Mouse (Mus musculus) liver, embryonic 12.5 days (tissue): Measurements from ENCODE around the gene E2f1. TPM values are rescaled to one million over a fixed set of nuclear protein-coding genes. Genes with fewer than 3 reads are reported as not detected.

Experiments
- ATAC-seq: fragments of 200-750 bp; cut with Nextera tagmentation; 2 replicates; pipeline ENCODE4 v1.8.0; 2017; ENCODE audit warnings: moderate number of reproducible peaks, mild to moderate bottlenecking, moderate library complexity
- H3K27ac ChIP-seq: fragments of 300-500 bp; sonication (generic); 2 replicates; pipeline ENCODE4 v1.5.1; 2016; ENCODE audit warnings: mild to moderate bottlenecking
- H3K27me3 ChIP-seq: fragments of 300-500 bp; sonication (generic); replicated peaks from 2 replicates; pipeline ENCODE4 v1.6.1; 2016; ENCODE audit warnings: mild to moderate bottlenecking, moderate library complexity
- H3K36me3 ChIP-seq: fragments of 300-500 bp; sonication (generic); 2 replicates; pipeline ENCODE4 v1.6.1; 2016; ENCODE audit warnings: mild to moderate bottlenecking, moderate library complexity
- H3K4me1 ChIP-seq: fragments of 300-500 bp; sonication (generic); 2 replicates; pipeline ENCODE4 v1.6.1; 2016
- H3K4me2 ChIP-seq: fragments of 300-500 bp; sonication (generic); 2 replicates; pipeline ENCODE4 v1.6.1; 2016; ENCODE audit warnings: mild to moderate bottlenecking, moderate library complexity
- H3K4me3 ChIP-seq: fragments of 300-500 bp; sonication (generic); 2 replicates; pipeline ENCODE4 v1.5.1; 2016; ENCODE audit warnings: mild to moderate bottlenecking, moderate library complexity
- H3K9ac ChIP-seq: fragments of 300-500 bp; sonication (generic); 2 replicates; pipeline ENCODE4 v1.6.1; 2016; ENCODE audit warnings: mild to moderate bottlenecking, moderate library complexity
- H3K9me3 ChIP-seq: fragments of 300-500 bp; sonication (generic); replicated peaks from 2 replicates; pipeline ENCODE4 v1.6.1; 2016; ENCODE audit warnings: mild to moderate bottlenecking, moderate library complexity
- WGBS: fragments of 180-500 bp; shearing (Covaris S2); methylation state at CpG from one replicate; pipeline ENCODE4 v1.1.7; 2016; ENCODE audit not compliant: insufficient replicate concordance; 5-methylcytosine and 5-hydroxymethylcytosine counted together
- polyA plus RNA-seq: library from polyadenylated mRNA; unstranded; fragments of >200 nt; fragmentation: Nextera tagmentation; extraction: Ambion mirVana; gene quantifications from 2 replicates; pipeline ENCODE4 v1.2.1, GENCODE M21; 2016

E2f1 gene
- polyA plus RNA-seq, 1 experiment from 2014 or later = 27.4 TPM

GRCm38 (mm10) chr2:154601324-154601723 is 31.6 kb upstream of the E2f1 start:
- Histone ChIP-seq H3K4me3 (no peak overlapping the region), H3K9ac (no peak overlapping the region), H3K9me3 (no peaks in the 10 kb centered on the region), H3K36me3 (0 out of 2 replicates have a peak, but pooled peaks cover 8% of the 10 kb centered on the region), H3K4me2 (no peak overlapping the region), H3K4me1 (peaks cover 38% of the 10 kb centered on the region), H3K27me3 (no peaks in the 10 kb centered on the region), H3K27ac (no peak overlapping the region)
- no peak for ATAC-seq
- 64% methylated on average over 3 of the region's 3 CpGs for WGBS

- WGBS = 61% methylated on average over 6 of the region's 6 CpGs
- Histone ChIP-seq H3K4me1 (peaks cover 34% of the 10 kb centered on the region), H3K9me3 (no peaks in the 10 kb centered on the region), H3K36me3 (peaks cover 15% of the 10 kb centered on the region; the same call in 1 of the 2 replicates), H3K4me2 (no peak overlapping the region), H3K27me3 (no peaks in the 10 kb centered on the region), H3K4me3 (no peak overlapping the region), H3K9ac (no peak overlapping the region), H3K27ac (no peak overlapping the region)
- no peak for ATAC-seq
Observed at GRCm38 (mm10) chr2:154600586-154600985, 30.9 kb upstream of the E2f1 start.

GRCm38 (mm10) chr2:154597399-154597798 is 27.7 kb upstream of the E2f1 start:
- no peaks in the 10 kb centered on the region for H3K27me3 ChIP-seq
- no peak for ATAC-seq
- peaks cover 47% of the 10 kb centered on the region for H3K36me3 ChIP-seq
- no peak overlapping the region for H3K4me2 ChIP-seq
- WGBS = 79% methylated on average over 3 of the region's 3 CpGs
- H3K27ac ChIP-seq = no peak overlapping the region
- 0 out of 2 replicates have a peak, but pooled peaks cover 3% of the 10 kb centered on the region for H3K9me3 ChIP-seq
- no peak overlapping the region for H3K9ac ChIP-seq
- H3K4me1 ChIP-seq = peaks cover 9% of the 10 kb centered on the region
- H3K4me3 ChIP-seq = no peak overlapping the region

- Histone ChIP-seq H3K4me2 (no peak overlapping the region), H3K4me1 (peaks cover 7% of the 10 kb centered on the region; the same call in 1 of the 2 replicates), H3K4me3 (no peak overlapping the region), H3K36me3 (peaks cover 55% of the 10 kb centered on the region), H3K9ac (no peak overlapping the region), H3K27me3 (no peaks in the 10 kb centered on the region), H3K27ac (no peak overlapping the region), H3K9me3 (0 out of 2 replicates have a peak, but pooled peaks cover 3% of the 10 kb centered on the region)
- ATAC-seq = no peak
- WGBS = 77% methylated on average over 5 of the region's 5 CpGs
Observed at GRCm38 (mm10) chr2:154595775-154596174, 26.1 kb upstream of the E2f1 start.

GRCm38 (mm10) chr2:154593025-154593424 is 23.3 kb upstream of the E2f1 start:
- Histone ChIP-seq H3K9me3 (0 out of 2 replicates have a peak, but pooled peaks cover 3% of the 10 kb centered on the region), H3K4me3 (no peak overlapping the region), H3K9ac (no peak overlapping the region), H3K4me1 (no peaks in the 10 kb centered on the region), H3K27ac (no peak overlapping the region), H3K4me2 (no peak overlapping the region), H3K36me3 (peaks cover 56% of the 10 kb centered on the region), H3K27me3 (no peaks in the 10 kb centered on the region)
- ATAC-seq = 0 out of 2 replicates have a peak, but pooled peaks have one; percentile 52
- 51% methylated on average over 3 of the region's 3 CpGs for WGBS

- Histone ChIP-seq H3K9ac (no peak overlapping the region), H3K36me3 (peaks cover 67% of the 10 kb centered on the region), H3K4me1 (no peaks in the 10 kb centered on the region), H3K27ac (no peak overlapping the region), H3K27me3 (no peaks in the 10 kb centered on the region), H3K4me3 (no peak overlapping the region), H3K4me2 (no peak overlapping the region), H3K9me3 (0 out of 2 replicates have a peak, but pooled peaks cover 3% of the 10 kb centered on the region)
- 66% methylated on average over 3 of the region's 3 CpGs for WGBS
- ATAC-seq = no peak
Observed at GRCm38 (mm10) chr2:154591239-154591638, 21.5 kb upstream of the E2f1 start.

GRCm38 (mm10) chr2:154589051-154589450 is 19.4 kb upstream of the E2f1 start:
- no peak for ATAC-seq
- H3K27ac ChIP-seq = no peak overlapping the region
- H3K9ac ChIP-seq = no peak overlapping the region
- 83% methylated on average over 4 of the region's 4 CpGs for WGBS
- peaks cover 45% of the 10 kb centered on the region for H3K36me3 ChIP-seq
- H3K27me3 ChIP-seq = 0 out of 2 replicates have a peak, but pooled peaks cover 4% of the 10 kb centered on the region
- H3K4me2 ChIP-seq = no peak overlapping the region
- H3K9me3 ChIP-seq = 0 out of 2 replicates have a peak, but pooled peaks cover 3% of the 10 kb centered on the region
- no peak overlapping the region for H3K4me3 ChIP-seq
- peaks cover 10% of the 10 kb centered on the region for H3K4me1 ChIP-seq

- 60% methylated on average over 5 of the region's 5 CpGs for WGBS
- Histone ChIP-seq H3K4me3 (no peak overlapping the region), H3K4me2 (no peak overlapping the region), H3K27ac (no peak overlapping the region), H3K36me3 (peaks cover 21% of the 10 kb centered on the region), H3K9me3 (no peaks in the 10 kb centered on the region), H3K27me3 (0 out of 2 replicates have a peak, but pooled peaks cover 4% of the 10 kb centered on the region), H3K9ac (no peak overlapping the region), H3K4me1 (peaks cover 28% of the 10 kb centered on the region)
- no peak for ATAC-seq
Observed at GRCm38 (mm10) chr2:154586405-154586804, 16.7 kb upstream of the E2f1 start.

GRCm38 (mm10) chr2:154584931-154585601 is 15.4 kb upstream of the E2f1 start:
- H3K4me3 ChIP-seq = no peak overlapping the region

GRCm38 (mm10) chr2:154583906-154584872 is 14.5 kb upstream of the E2f1 start:
- Histone ChIP-seq H3K9ac (peak overlapping the region; percentile 12; the same call in 1 of the 2 replicates), H3K4me1 (peaks cover 28% of the 10 kb centered on the region), H3K27ac (no peak overlapping the region; the same call in 1 of the 2 replicates), H3K4me2 (no peak overlapping the region), H3K9me3 (no peaks in the 10 kb centered on the region), H3K4me3 (no peak overlapping the region), H3K36me3 (peaks cover 18% of the 10 kb centered on the region), H3K27me3 (0 out of 2 replicates have a peak, but pooled peaks cover 4% of the 10 kb centered on the region)
- peak; percentile 60 for ATAC-seq
- 43% methylated on average over 15 of the region's 15 CpGs for WGBS

More at GRCm38 (mm10) chr2:154584931-154585601, 15.4 kb upstream of the E2f1 start:
- 66% methylated on average over 17 of the region's 17 CpGs for WGBS
- Histone ChIP-seq H3K4me2 (no peak overlapping the region), H3K4me1 (peaks cover 28% of the 10 kb centered on the region), H3K9me3 (no peaks in the 10 kb centered on the region), H3K36me3 (peaks cover 19% of the 10 kb centered on the region), H3K27ac (no peak overlapping the region), H3K9ac (no peak overlapping the region), H3K27me3 (0 out of 2 replicates have a peak, but pooled peaks cover 4% of the 10 kb centered on the region)
- no peak for ATAC-seq

- peaks cover 2% of the 10 kb centered on the region for H3K36me3 ChIP-seq
- no peak overlapping the region for H3K9ac ChIP-seq
- peaks cover 30% of the 10 kb centered on the region for H3K4me1 ChIP-seq
- no peak overlapping the region for H3K27ac ChIP-seq
- no peak for ATAC-seq
- no peak overlapping the region for H3K4me3 ChIP-seq
- 83% methylated on average over 1 of the region's 1 CpGs for WGBS
- H3K27me3 ChIP-seq = 0 out of 2 replicates have a peak, but pooled peaks cover 4% of the 10 kb centered on the region
- no peak overlapping the region for H3K4me2 ChIP-seq
- no peaks in the 10 kb centered on the region for H3K9me3 ChIP-seq
Observed at GRCm38 (mm10) chr2:154581421-154581820, 11.7 kb upstream of the E2f1 start.
